Mouse (Mus musculus): Measurements from ENCODE around the gene Gm49601. TPM values are rescaled to one million over a fixed set of nuclear protein-coding genes. Genes with fewer than 3 reads are reported as not detected.

The Gm49601 gene
- 1.1 and 3.0 TPM in 2 replicates for polyA plus RNA-seq (2014; fragmentation: Nextera tagmentation; extraction: Ambion mirVana)

GRCm38 (mm10) chr16:18626376-18626878 is at the start of gene Gm49601:
Gene Gm49601, minus strand, starts transcription at chr16:18626427.
- DNase-seq (ENCODE audit: low spot score): peak; percentile 85
- WGBS: under 1% methylated on average over 49 of the region's 65 CpGs
- ATAC-seq (replicated peaks; ENCODE audit: insufficient number of reproducible peaks, low FRiP score, low TSS enrichment, low read depth): 0 out of 2 replicates have a peak, but pooled peaks have one; percentile 15
- H3K27me3 ChIP-seq (ENCODE audit: control insufficient read depth, insufficient read depth, low read length): peaks cover 49% of the 10 kb centered on the region
- H3K9me3 ChIP-seq (replicated peaks; ENCODE audit: control insufficient read depth, low read length): no peaks in the 10 kb centered on the region
- H3K4me2 ChIP-seq (ENCODE audit: low read depth, low read length): peak within 1 kb of the TSS; percentile 89
- H3K9ac ChIP-seq (replicated peaks; ENCODE audit: low read length): peak within 1 kb of the TSS; percentile 54
- H3K27ac ChIP-seq (replicated peaks; ENCODE audit: low read depth, low read length): no peak within 1 kb of the TSS
- H3K4me3 ChIP-seq (ENCODE audit: low read depth, low read length): peak within 1 kb of the TSS; percentile 47
- peaks cover 4% of the 10 kb centered on the region for H3K36me3 ChIP-seq (replicated peaks; ENCODE audit: control insufficient read depth, insufficient read depth, low read depth, low read length)
- peaks cover 10% of the 10 kb centered on the region for H3K4me1 ChIP-seq (ENCODE audit: control insufficient read depth, insufficient read depth, low read length)

- H3K27me3 ChIP-seq (ENCODE audit: control insufficient read depth, insufficient read depth, low read length): no peaks in the 10 kb centered on the region
- 82% methylated on average over 3 of the region's 3 CpGs for WGBS
- H3K4me1 ChIP-seq (ENCODE audit: control insufficient read depth, insufficient read depth, low read length): no peaks in the 10 kb centered on the region
- no peak overlapping the region for H3K4me2 ChIP-seq (ENCODE audit: low read depth, low read length)
- ATAC-seq (replicated peaks; ENCODE audit: insufficient number of reproducible peaks, low FRiP score, low TSS enrichment, low read depth): no peak
- no peak overlapping the region for H3K9ac ChIP-seq (replicated peaks; ENCODE audit: low read length)
- H3K4me3 ChIP-seq (ENCODE audit: low read depth, low read length): no peak overlapping the region
- DNase-seq (ENCODE audit: low spot score): no peak
- H3K36me3 ChIP-seq (replicated peaks; ENCODE audit: control insufficient read depth, insufficient read depth, low read depth, low read length): no peaks in the 10 kb centered on the region
- no peak overlapping the region for H3K27ac ChIP-seq (replicated peaks; ENCODE audit: low read depth, low read length)
- no peaks in the 10 kb centered on the region for H3K9me3 ChIP-seq (replicated peaks; ENCODE audit: control insufficient read depth, low read length)
Observed at GRCm38 (mm10) chr16:18673005-18673404, 46.8 kb upstream of the Gm49601 start.

GRCm38 (mm10) chr16:18672027-18672426 is 45.8 kb upstream of the Gm49601 start:
- H3K36me3 ChIP-seq (replicated peaks; ENCODE audit: control insufficient read depth, insufficient read depth, low read depth, low read length): no peaks in the 10 kb centered on the region
- no peaks in the 10 kb centered on the region for H3K27me3 ChIP-seq (ENCODE audit: control insufficient read depth, insufficient read depth, low read length)
- H3K4me1 ChIP-seq (ENCODE audit: control insufficient read depth, insufficient read depth, low read length): no peaks in the 10 kb centered on the region
- 73% methylated on average over 5 of the region's 5 CpGs for WGBS
- no peak overlapping the region for H3K4me3 ChIP-seq (ENCODE audit: low read depth, low read length)
- no peak overlapping the region for H3K4me2 ChIP-seq (ENCODE audit: low read depth, low read length)
- ATAC-seq (replicated peaks; ENCODE audit: insufficient number of reproducible peaks, low FRiP score, low TSS enrichment, low read depth) (no peak), DNase-seq (ENCODE audit: low spot score) (no peak)
- H3K9me3 ChIP-seq (replicated peaks; ENCODE audit: control insufficient read depth, low read length): no peaks in the 10 kb centered on the region
- no peak overlapping the region for H3K9ac ChIP-seq (replicated peaks; ENCODE audit: low read length)
- H3K27ac ChIP-seq (replicated peaks; ENCODE audit: low read depth, low read length): no peak overlapping the region

GRCm38 (mm10) chr16:18669914-18670313 is 43.7 kb upstream of the Gm49601 start:
- Histone ChIP-seq H3K4me2 (ENCODE audit: low read depth, low read length) (no peak overlapping the region), H3K4me1 (ENCODE audit: control insufficient read depth, insufficient read depth, low read length) (no peaks in the 10 kb centered on the region), H3K9ac (replicated peaks; ENCODE audit: low read length) (no peak overlapping the region), H3K27me3 (ENCODE audit: control insufficient read depth, insufficient read depth, low read length) (no peaks in the 10 kb centered on the region), H3K9me3 (replicated peaks; ENCODE audit: control insufficient read depth, low read length) (no peaks in the 10 kb centered on the region), H3K27ac (replicated peaks; ENCODE audit: low read depth, low read length) (no peak overlapping the region), H3K36me3 (replicated peaks; ENCODE audit: control insufficient read depth, insufficient read depth, low read depth, low read length) (no peaks in the 10 kb centered on the region), H3K4me3 (ENCODE audit: low read depth, low read length) (no peak overlapping the region)
- ATAC-seq (replicated peaks; ENCODE audit: insufficient number of reproducible peaks, low FRiP score, low TSS enrichment, low read depth) (no peak), DNase-seq (ENCODE audit: low spot score) (no peak)
- 74% methylated on average over 6 of the region's 6 CpGs for WGBS

GRCm38 (mm10) chr16:18658597-18658996 is 32.4 kb upstream of the Gm49601 start:
- WGBS: 78% methylated on average over 4 of the region's 4 CpGs
- no peak overlapping the region for H3K9ac ChIP-seq (replicated peaks; ENCODE audit: low read length)
- H3K36me3 ChIP-seq (replicated peaks; ENCODE audit: control insufficient read depth, insufficient read depth, low read depth, low read length): no peaks in the 10 kb centered on the region
- no peaks in the 10 kb centered on the region for H3K27me3 ChIP-seq (ENCODE audit: control insufficient read depth, insufficient read depth, low read length)
- H3K27ac ChIP-seq (replicated peaks; ENCODE audit: low read depth, low read length): no peak overlapping the region
- H3K4me1 ChIP-seq (ENCODE audit: control insufficient read depth, insufficient read depth, low read length): no peaks in the 10 kb centered on the region
- no peak overlapping the region for H3K4me3 ChIP-seq (ENCODE audit: low read depth, low read length)
- H3K9me3 ChIP-seq (replicated peaks; ENCODE audit: control insufficient read depth, low read length): no peaks in the 10 kb centered on the region
- H3K4me2 ChIP-seq (ENCODE audit: low read depth, low read length): no peak overlapping the region
- no peak for ATAC-seq (replicated peaks; ENCODE audit: insufficient number of reproducible peaks, low FRiP score, low TSS enrichment, low read depth)
- DNase-seq (ENCODE audit: low spot score): no peak

GRCm38 (mm10) chr16:18655372-18656098 is 29.3 kb upstream of the Gm49601 start:
- H3K4me2 ChIP-seq (ENCODE audit: low read depth, low read length): no peak overlapping the region
- H3K9me3 ChIP-seq (replicated peaks; ENCODE audit: control insufficient read depth, low read length): no peaks in the 10 kb centered on the region
- no peak for ATAC-seq (replicated peaks; ENCODE audit: insufficient number of reproducible peaks, low FRiP score, low TSS enrichment, low read depth)
- WGBS: 60% methylated on average over 5 of the region's 5 CpGs
- no peak overlapping the region for H3K27ac ChIP-seq (replicated peaks; ENCODE audit: low read depth, low read length)
- no peaks in the 10 kb centered on the region for H3K4me1 ChIP-seq (ENCODE audit: control insufficient read depth, insufficient read depth, low read length)
- no peak for DNase-seq (ENCODE audit: low spot score)
- H3K27me3 ChIP-seq (ENCODE audit: control insufficient read depth, insufficient read depth, low read length): no peaks in the 10 kb centered on the region
- no peak overlapping the region for H3K4me3 ChIP-seq (ENCODE audit: low read depth, low read length)
- no peak overlapping the region for H3K9ac ChIP-seq (replicated peaks; ENCODE audit: low read length)
- H3K36me3 ChIP-seq (replicated peaks; ENCODE audit: control insufficient read depth, insufficient read depth, low read depth, low read length): no peaks in the 10 kb centered on the region

GRCm38 (mm10) chr16:18653290-18654160 is 27.3 kb upstream of the Gm49601 start:
- no peaks in the 10 kb centered on the region for H3K9me3 ChIP-seq (replicated peaks; ENCODE audit: control insufficient read depth, low read length)

GRCm38 (mm10) chr16:18649126-18649525 is 22.9 kb upstream of the Gm49601 start:
- Histone ChIP-seq H3K4me1 (ENCODE audit: control insufficient read depth, insufficient read depth, low read length) (no peaks in the 10 kb centered on the region), H3K9ac (replicated peaks; ENCODE audit: low read length) (no peak overlapping the region), H3K36me3 (replicated peaks; ENCODE audit: control insufficient read depth, insufficient read depth, low read depth, low read length) (no peaks in the 10 kb centered on the region), H3K27me3 (ENCODE audit: control insufficient read depth, insufficient read depth, low read length) (no peaks in the 10 kb centered on the region), H3K4me2 (ENCODE audit: low read depth, low read length) (no peak overlapping the region), H3K9me3 (replicated peaks; ENCODE audit: control insufficient read depth, low read length) (no peaks in the 10 kb centered on the region), H3K27ac (replicated peaks; ENCODE audit: low read depth, low read length) (no peak overlapping the region), H3K4me3 (ENCODE audit: low read depth, low read length) (no peak overlapping the region)
- 73% methylated on average over 3 of the region's 3 CpGs for WGBS
- no peak for ATAC-seq (replicated peaks; ENCODE audit: insufficient number of reproducible peaks, low FRiP score, low TSS enrichment, low read depth)
- no peak for DNase-seq (ENCODE audit: low spot score)

More at GRCm38 (mm10) chr16:18653290-18654160, 27.3 kb upstream of the Gm49601 start:
- no peaks in the 10 kb centered on the region for H3K4me1 ChIP-seq (ENCODE audit: control insufficient read depth, insufficient read depth, low read length)
- no peak for DNase-seq (ENCODE audit: low spot score)
- no peak overlapping the region for H3K4me3 ChIP-seq (ENCODE audit: low read depth, low read length)
- no peak overlapping the region for H3K9ac ChIP-seq (replicated peaks; ENCODE audit: low read length)
- H3K4me2 ChIP-seq (ENCODE audit: low read depth, low read length): no peak overlapping the region
- H3K36me3 ChIP-seq (replicated peaks; ENCODE audit: control insufficient read depth, insufficient read depth, low read depth, low read length): no peaks in the 10 kb centered on the region
- H3K27me3 ChIP-seq (ENCODE audit: control insufficient read depth, insufficient read depth, low read length): no peaks in the 10 kb centered on the region
- no peak overlapping the region for H3K27ac ChIP-seq (replicated peaks; ENCODE audit: low read depth, low read length)
- no peak for ATAC-seq (replicated peaks; ENCODE audit: insufficient number of reproducible peaks, low FRiP score, low TSS enrichment, low read depth)
- WGBS: 82% methylated on average over 6 of the region's 6 CpGs

All from embryonic facial prominence, embryonic 11.5 days (tissue).